Mouse (Mus musculus): ENCODE data around the gene D230025D16Rik. TPM values are rescaled to one million over a fixed set of nuclear protein-coding genes. Genes with fewer than 3 reads are reported as not detected.
"Not testable (repeated sequence)": the region's sequence is repeated elsewhere in the genome, so short reads cannot be mapped to it uniquely, and the experiment has no call there.

D230025D16Rik gene
- 35.4 and 38.9 TPM in 2 replicates for polyA plus RNA-seq (2014; fragmentation: Nextera tagmentation; extraction: Ambion mirVana)

GRCm38 (mm10) chr8:105224413-105225271 is at the start of gene D230025D16Rik:
TSS of gene D230025D16Rik (plus strand) at chr8:105225145.
- DNase-seq (ENCODE audit: low spot score), result peak; percentile 96
- Histone ChIP-seq H3K27ac (ENCODE audit: low read depth, low read length) (peak within 1 kb of the TSS; percentile 63), H3K36me3 (ENCODE audit: control insufficient read depth, insufficient read depth, low read length) (no peaks in the 10 kb centered on the region), H3K4me3 (ENCODE audit: low read depth, low read length) (peak within 1 kb of the TSS; percentile 88), H3K4me1 (ENCODE audit: control insufficient read depth, insufficient read depth, low read length) (peaks cover 12% of the 10 kb centered on the region), H3K9me3 (replicated peaks; ENCODE audit: control insufficient read depth, low read length) (no peaks in the 10 kb centered on the region), H3K4me2 (ENCODE audit: low read length) (peak within 1 kb of the TSS; percentile 83), H3K9ac (ENCODE audit: low read length) (peak within 1 kb of the TSS; percentile 94), H3K27me3 (replicated peaks; ENCODE audit: control insufficient read depth, insufficient read depth, low read length) (no peaks in the 10 kb centered on the region)
- WGBS, result 2% methylated on average over 34 of the region's 34 CpGs
- peak; percentile 96 for ATAC-seq

- not testable (repeated sequence) for H3K4me3 ChIP-seq (ENCODE audit: low read depth, low read length); H3K9ac ChIP-seq (ENCODE audit: low read length); DNase-seq (ENCODE audit: low spot score); H3K9me3 ChIP-seq (replicated peaks; ENCODE audit: control insufficient read depth, low read length); H3K27me3 ChIP-seq (replicated peaks; ENCODE audit: control insufficient read depth, insufficient read depth, low read length); ATAC-seq; H3K4me1 ChIP-seq (ENCODE audit: control insufficient read depth, insufficient read depth, low read length); H3K4me2 ChIP-seq (ENCODE audit: low read length); H3K27ac ChIP-seq (ENCODE audit: low read depth, low read length)
- WGBS, result 98% methylated on average over 3 of the region's 3 CpGs
- H3K36me3 ChIP-seq (ENCODE audit: control insufficient read depth, insufficient read depth, low read length), result peaks cover 28% of the 10 kb centered on the region; the same call in 1 of the 2 replicates
Observed at GRCm38 (mm10) chr8:105175287-105175686, 49.7 kb upstream of the D230025D16Rik start.

DNA sequence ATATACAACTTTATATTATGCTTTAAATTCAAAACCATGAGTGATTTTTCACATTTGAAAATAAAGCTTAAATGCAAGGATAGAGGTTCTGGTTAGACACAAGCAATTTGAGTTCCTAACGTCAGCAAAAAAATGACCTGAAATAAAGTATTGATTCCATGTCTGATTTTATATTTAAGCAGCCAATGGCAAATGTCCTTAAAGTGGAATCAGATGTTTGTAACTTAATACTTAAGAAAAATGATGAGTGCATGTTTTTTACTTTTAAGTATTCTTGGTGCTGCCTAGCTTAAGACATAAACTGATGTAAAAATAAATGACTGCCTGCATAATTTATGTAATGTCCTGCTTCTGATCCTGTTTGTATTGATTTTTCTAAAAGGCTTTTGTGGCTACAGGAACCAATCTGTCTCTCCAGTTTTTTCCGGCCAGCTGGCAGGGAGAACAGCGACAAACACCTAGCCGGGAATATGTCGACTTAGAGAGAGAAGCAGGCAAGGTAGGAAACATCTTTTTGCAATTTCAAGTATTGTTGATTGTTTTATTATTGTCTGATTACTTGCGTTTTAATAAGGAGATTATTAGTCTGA is 46.6 kb upstream of the D230025D16Rik start:
- 84% methylated on average over 6 of the region's 6 CpGs for WGBS
- H3K4me1 ChIP-seq (ENCODE audit: control insufficient read depth, insufficient read depth, low read length), result no peaks in the 10 kb centered on the region
- no peak overlapping the region for H3K4me2 ChIP-seq (ENCODE audit: low read length)
- peaks cover 24% of the 10 kb centered on the region; the same call in 1 of the 2 replicates for H3K36me3 ChIP-seq (ENCODE audit: control insufficient read depth, insufficient read depth, low read length)
- no peak overlapping the region for H3K4me3 ChIP-seq (ENCODE audit: low read depth, low read length)
- H3K27ac ChIP-seq (ENCODE audit: low read depth, low read length), result no peak overlapping the region
- DNase-seq (ENCODE audit: low spot score), result no peak
- no peaks in the 10 kb centered on the region for H3K27me3 ChIP-seq (replicated peaks; ENCODE audit: control insufficient read depth, insufficient read depth, low read length)
- no peak for ATAC-seq
- no peak overlapping the region for H3K9ac ChIP-seq (ENCODE audit: low read length)
- no peaks in the 10 kb centered on the region for H3K9me3 ChIP-seq (replicated peaks; ENCODE audit: control insufficient read depth, low read length)

- WGBS, result 81% methylated on average over 1 of the region's 1 CpGs
- no peak overlapping the region for H3K4me2 ChIP-seq (ENCODE audit: low read length)
- DNase-seq (ENCODE audit: low spot score) (no peak), ATAC-seq (no peak)
- H3K36me3 ChIP-seq (ENCODE audit: control insufficient read depth, insufficient read depth, low read length), result peaks cover 10% of the 10 kb centered on the region; the same call in 1 of the 2 replicates
- H3K4me3 ChIP-seq (ENCODE audit: low read depth, low read length), result no peak overlapping the region
- H3K4me1 ChIP-seq (ENCODE audit: control insufficient read depth, insufficient read depth, low read length), result no peaks in the 10 kb centered on the region
- no peak overlapping the region for H3K9ac ChIP-seq (ENCODE audit: low read length)
- no peaks in the 10 kb centered on the region for H3K9me3 ChIP-seq (replicated peaks; ENCODE audit: control insufficient read depth, low read length)
- no peak overlapping the region for H3K27ac ChIP-seq (ENCODE audit: low read depth, low read length)
- H3K27me3 ChIP-seq (replicated peaks; ENCODE audit: control insufficient read depth, insufficient read depth, low read length), result no peaks in the 10 kb centered on the region
Observed at GRCm38 (mm10) chr8:105182201-105182600, 42.7 kb upstream of the D230025D16Rik start.

- Histone ChIP-seq H3K4me1 (ENCODE audit: control insufficient read depth, insufficient read depth, low read length) (no peaks in the 10 kb centered on the region), H3K9ac (ENCODE audit: low read length) (no peak overlapping the region), H3K4me2 (ENCODE audit: low read length) (no peak overlapping the region), H3K27ac (ENCODE audit: low read depth, low read length) (no peak overlapping the region), H3K27me3 (replicated peaks; ENCODE audit: control insufficient read depth, insufficient read depth, low read length) (no peaks in the 10 kb centered on the region), H3K4me3 (ENCODE audit: low read depth, low read length) (no peak overlapping the region), H3K36me3 (ENCODE audit: control insufficient read depth, insufficient read depth, low read length) (no peaks in the 10 kb centered on the region), H3K9me3 (replicated peaks; ENCODE audit: control insufficient read depth, low read length) (no peaks in the 10 kb centered on the region)
- ATAC-seq (no peak), DNase-seq (ENCODE audit: low spot score) (no peak)
- WGBS, result 61% methylated on average over 1 of the region's 1 CpGs
Observed at GRCm38 (mm10) chr8:105186467-105187005, 38.4 kb upstream of the D230025D16Rik start.

- Histone ChIP-seq H3K36me3 (ENCODE audit: control insufficient read depth, insufficient read depth, low read length) (peaks cover 30% of the 10 kb centered on the region), H3K9me3 (replicated peaks; ENCODE audit: control insufficient read depth, low read length) (no peaks in the 10 kb centered on the region), H3K27ac (ENCODE audit: low read depth, low read length) (no peak overlapping the region), H3K27me3 (replicated peaks; ENCODE audit: control insufficient read depth, insufficient read depth, low read length) (no peaks in the 10 kb centered on the region), H3K9ac (ENCODE audit: low read length) (no peak overlapping the region), H3K4me2 (ENCODE audit: low read length) (no peak overlapping the region), H3K4me1 (ENCODE audit: control insufficient read depth, insufficient read depth, low read length) (no peaks in the 10 kb centered on the region), H3K4me3 (ENCODE audit: low read depth, low read length) (no peak overlapping the region)
- 95% methylated on average over 5 of the region's 5 CpGs for WGBS
- DNase-seq (ENCODE audit: low spot score), result no peak
- no peak for ATAC-seq
Observed at GRCm38 (mm10) chr8:105192182-105192581, 32.8 kb upstream of the D230025D16Rik start.

- no peaks in the 10 kb centered on the region for H3K4me1 ChIP-seq (ENCODE audit: control insufficient read depth, insufficient read depth, low read length)
- 88% methylated on average over 1 of the region's 1 CpGs for WGBS
- DNase-seq (ENCODE audit: low spot score) (peak; percentile 14), ATAC-seq (no peak; the same call in 1 of the 2 replicates)
- H3K27ac ChIP-seq (ENCODE audit: low read depth, low read length), result no peak overlapping the region
- H3K9me3 ChIP-seq (replicated peaks; ENCODE audit: control insufficient read depth, low read length), result no peaks in the 10 kb centered on the region
- no peak overlapping the region for H3K4me2 ChIP-seq (ENCODE audit: low read length)
- no peaks in the 10 kb centered on the region for H3K27me3 ChIP-seq (replicated peaks; ENCODE audit: control insufficient read depth, insufficient read depth, low read length)
- no peak overlapping the region for H3K9ac ChIP-seq (ENCODE audit: low read length)
- peaks cover 13% of the 10 kb centered on the region for H3K36me3 ChIP-seq (ENCODE audit: control insufficient read depth, insufficient read depth, low read length)
- no peak overlapping the region for H3K4me3 ChIP-seq (ENCODE audit: low read depth, low read length)
Observed at GRCm38 (mm10) chr8:105205748-105206147, 19.2 kb upstream of the D230025D16Rik start.

GRCm38 (mm10) chr8:105206766-105207275 is 18.1 kb upstream of the D230025D16Rik start:
- Histone ChIP-seq H3K9ac (ENCODE audit: low read length) (no peak overlapping the region), H3K4me2 (ENCODE audit: low read length) (no peak overlapping the region), H3K4me1 (ENCODE audit: control insufficient read depth, insufficient read depth, low read length) (no peaks in the 10 kb centered on the region), H3K36me3 (ENCODE audit: control insufficient read depth, insufficient read depth, low read length) (peaks cover 9% of the 10 kb centered on the region; the same call in 1 of the 2 replicates), H3K9me3 (replicated peaks; ENCODE audit: control insufficient read depth, low read length) (no peaks in the 10 kb centered on the region), H3K27ac (ENCODE audit: low read depth, low read length) (no peak overlapping the region), H3K27me3 (replicated peaks; ENCODE audit: control insufficient read depth, insufficient read depth, low read length) (no peaks in the 10 kb centered on the region), H3K4me3 (ENCODE audit: low read depth, low read length) (no peak overlapping the region)
- WGBS, result 71% methylated on average over 7 of the region's 7 CpGs
- DNase-seq (ENCODE audit: low spot score) (no peak), ATAC-seq (no peak)

Measured in forebrain, embryonic 14.5 days (tissue).